Mouse (Mus musculus): Measurements from ENCODE around the gene Cfap61.

DNA sequence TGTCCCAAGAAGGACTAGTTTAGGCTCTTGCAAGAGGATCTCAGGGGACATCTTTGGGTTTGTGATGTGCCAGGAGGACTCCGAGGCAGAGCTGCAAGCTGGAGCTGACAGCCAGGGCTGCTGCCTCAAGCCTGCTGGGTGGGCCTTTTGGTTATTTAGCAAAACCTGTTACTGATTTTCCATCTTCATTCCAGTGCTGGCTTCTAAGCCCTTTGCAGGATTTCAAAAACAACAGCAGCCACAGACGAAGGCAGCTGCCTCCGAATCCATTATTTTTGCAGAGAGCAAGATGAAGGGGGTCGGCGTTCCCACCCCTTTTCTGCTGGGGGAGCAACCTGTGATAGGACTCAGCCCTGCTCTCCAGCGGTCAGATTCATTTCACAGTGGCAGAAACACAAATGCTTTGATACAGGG is 47.1 kb downstream of the Cfap61 start:
- TF ChIP-seq GATA1 (IDR thresholded peaks at IDR 0.05; ENCODE audit: borderline replicate concordance, low read length), result no peak
- TF ChIP-seq FLI1 (IDR thresholded peaks at IDR 0.05; ENCODE audit: low read length), result no peak
